In the genomic region with DNA sequence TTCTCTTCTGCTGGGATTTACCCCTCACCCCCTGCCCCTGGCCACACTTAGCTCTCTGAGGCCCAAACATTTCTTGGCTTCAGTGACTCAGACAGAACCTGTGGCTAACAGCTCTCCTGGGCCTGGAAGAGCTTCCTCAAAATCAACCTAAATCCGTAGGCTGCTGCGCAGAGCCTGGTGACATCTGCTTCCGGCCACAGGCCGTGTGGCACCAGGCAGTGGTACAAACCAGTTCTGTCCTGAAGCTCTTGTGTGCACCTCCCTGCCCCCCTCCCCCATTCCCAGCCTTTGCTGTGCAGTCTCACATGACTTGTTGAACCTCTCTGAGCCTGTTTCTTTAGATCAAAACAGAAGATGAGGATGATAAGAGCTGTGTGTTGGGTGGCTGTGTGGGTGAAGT, we compare ENCODE assay signal across 9 mouse cellular contexts. TPM values are rescaled to one million over a fixed set of nuclear protein-coding genes. Genes with fewer than 3 reads are reported as not detected.
A peak's percentile ranks its signal among the peaks of the same experiment; 100 is the strongest.
DNase-seq lines count a peak whose midpoint lies in the region; ATAC-seq and TF ChIP-seq lines count a peak whose summit lies in the region.
"Had no signal": no experiment of that assay in that cellular context is flagged by ENCODE, and none has a peak within 500 bp of the region (broad histone marks: within the 10 kb centered on the region; RNA-seq: fewer than 3 reads in every experiment).

No protein-coding gene starts in this region.

- H3K9ac ChIP-seq in hindbrain, embryonic 16.5 days (ENCODE audit: low read depth, low read length): no peak overlapping the region
- peak overlapping the region; percentile 73 for H3K9ac ChIP-seq in liver, postnatal 0 days (replicated peaks)
- no peak overlapping the region for H3K9ac ChIP-seq in stomach, postnatal 0 days (ENCODE audit: low read length)

- ATAC-seq in hindbrain, embryonic 16.5 days: no peak
- peak; percentile 64 for ATAC-seq in liver, postnatal 0 days
- ATAC-seq in stomach, postnatal 0 days (ENCODE audit: low FRiP score, low TSS enrichment): no peak

- TF ChIP-seq EP300 in liver, postnatal 0 days (IDR thresholded peaks at IDR 0.05; ENCODE audit: low read depth): no peak
- no peak for TF ChIP-seq EP300 in stomach, postnatal 0 days (optimal IDR thresholded peaks at IDR 0.05)

- H3K4me1 ChIP-seq in hindbrain, embryonic 10.5 days (replicated peaks): peaks cover 64% of the 10 kb centered on the region
- H3K4me1 ChIP-seq in hindbrain, embryonic 16.5 days (ENCODE audit: control insufficient read depth, insufficient read depth, low read depth, low read length): no peaks in the 10 kb centered on the region
- peaks cover 15% of the 10 kb centered on the region for H3K4me1 ChIP-seq in liver, postnatal 0 days (ENCODE audit: insufficient read depth)
- H3K4me1 ChIP-seq in stomach, postnatal 0 days (replicated peaks; ENCODE audit: control insufficient read depth, insufficient read depth): no peaks in the 10 kb centered on the region

- H3K36me3 ChIP-seq in hindbrain, embryonic 10.5 days: no peaks in the 10 kb centered on the region
- H3K36me3 ChIP-seq in hindbrain, embryonic 16.5 days (ENCODE audit: control insufficient read depth, insufficient read depth, low read length): no peaks in the 10 kb centered on the region
- H3K36me3 ChIP-seq in liver, postnatal 0 days (replicated peaks; ENCODE audit: insufficient read depth, low read length): no peaks in the 10 kb centered on the region
- no peaks in the 10 kb centered on the region for H3K36me3 ChIP-seq in stomach, postnatal 0 days (ENCODE audit: control insufficient read depth, insufficient read depth, low read length)

- peak overlapping the region; percentile 51 for H3K27ac ChIP-seq in hindbrain, embryonic 10.5 days
- H3K27ac ChIP-seq in hindbrain, embryonic 16.5 days (ENCODE audit: low read depth, low read length): no peak overlapping the region
- peak overlapping the region; percentile 89 for H3K27ac ChIP-seq in liver, postnatal 0 days (ENCODE audit: low read depth)
- H3K27ac ChIP-seq in stomach, postnatal 0 days (replicated peaks): peak overlapping the region; percentile 40; the same call in 1 of the 2 replicates

- 83% methylated on average over 4 of the region's 4 CpGs for WGBS in hindbrain, embryonic 10.5 days
- 90% methylated on average over 4 of the region's 4 CpGs for WGBS in hindbrain, embryonic 16.5 days
- WGBS in liver, postnatal 0 days (ENCODE audit: insufficient replicate concordance): 26% methylated on average over 4 of the region's 4 CpGs
- 82% methylated on average over 4 of the region's 4 CpGs for WGBS in stomach, postnatal 0 days

- DNase-seq in hindbrain, embryonic 10.5 days (ENCODE audit: low spot score): no peak
- peak; percentile 62 for DNase-seq in R1 (ENCODE audit: low read depth, low spot score)
- DNase-seq in liver, postnatal 0 days: peak; percentile 70
- DNase-seq in stomach, postnatal 0 days (ENCODE audit: low spot score): no peak
- DNase-seq in frontal cortex, postnatal 10 days (ENCODE audit: low spot score in 2 of 2): no peak
- no peak for DNase-seq in left cerebral cortex, adult 8-10 months (ENCODE audit: low spot score in 2 of 2)
- DNase-seq in urinary bladder, postnatal 14 days (ENCODE audit: low spot score): no peak

- no peak overlapping the region for H3K4me3 ChIP-seq in hindbrain, embryonic 10.5 days
- H3K4me3 ChIP-seq in hindbrain, embryonic 16.5 days (ENCODE audit: low read length): no peak overlapping the region
- H3K4me3 ChIP-seq in liver, postnatal 0 days (ENCODE audit: low read depth, low read length): peak overlapping the region; percentile 41
- H3K4me3 ChIP-seq in stomach, postnatal 0 days (ENCODE audit: low read depth, low read length): no peak overlapping the region

- TF ChIP-seq CTCF in liver, postnatal 0 days (IDR thresholded peaks at IDR 0.05; ENCODE audit: low read depth): no peak
- no peak for TF ChIP-seq CTCF in stomach, postnatal 0 days (IDR thresholded peaks at IDR 0.05; ENCODE audit: low read depth)

- H3K9me3 ChIP-seq in hindbrain, embryonic 10.5 days: no peaks in the 10 kb centered on the region
- H3K9me3 ChIP-seq in hindbrain, embryonic 16.5 days (ENCODE audit: control insufficient read depth, low read length): no peaks in the 10 kb centered on the region
- H3K9me3 ChIP-seq in liver, postnatal 0 days (ENCODE audit: low read length): no peaks in the 10 kb centered on the region
- H3K9me3 ChIP-seq in stomach, postnatal 0 days (ENCODE audit: control insufficient read depth, low read length): no peaks in the 10 kb centered on the region

- H3K27me3 ChIP-seq in hindbrain, embryonic 10.5 days (ENCODE audit: insufficient read depth, poor library complexity, severe bottlenecking): no peaks in the 10 kb centered on the region
- no peaks in the 10 kb centered on the region for H3K27me3 ChIP-seq in hindbrain, embryonic 16.5 days (replicated peaks; ENCODE audit: control insufficient read depth, insufficient read depth, low read length)
- no peaks in the 10 kb centered on the region for H3K27me3 ChIP-seq in liver, postnatal 0 days (ENCODE audit: insufficient read depth, low read length)
- no peaks in the 10 kb centered on the region for H3K27me3 ChIP-seq in stomach, postnatal 0 days (ENCODE audit: control insufficient read depth, insufficient read depth, low read length)

- H3K4me2 ChIP-seq in hindbrain, embryonic 16.5 days (ENCODE audit: low read length): no peak overlapping the region
- peak overlapping the region; percentile 67 for H3K4me2 ChIP-seq in liver, postnatal 0 days (ENCODE audit: low read depth, low read length)
- no peak overlapping the region for H3K4me2 ChIP-seq in stomach, postnatal 0 days (replicated peaks; ENCODE audit: low read depth)

RNA-seq across cellular contexts. Expression of gene Laptm5, which starts 1.1 kb away (rescaled TPM):
- polyA plus RNA-seq in hindbrain, embryonic 10.5 days (2016; fragmentation: Nextera tagmentation; extraction: Ambion mirVana): 21.3 and 25.9 TPM in 2 replicates
- polyA plus RNA-seq in hindbrain, embryonic 16.5 days (2015; fragmentation: Nextera tagmentation; extraction: Ambion mirVana): 27.2 and 27.4 TPM in 2 replicates
- 109 and 113 TPM in 2 replicates for polyA plus RNA-seq in liver, postnatal 0 days (2015; fragmentation: Nextera tagmentation; extraction: Ambion mirVana)
- polyA plus RNA-seq in stomach, postnatal 0 days (2015; fragmentation: Nextera tagmentation; extraction: Ambion mirVana): 30.5 and 34.0 TPM in 2 replicates
- total RNA-seq in left cerebral cortex, adult 8-10 months (2022): 100 to 1,000 TPM in 2 of 4 experiments, 10 to 100 TPM in 2; 37.3 to 127 (median 71.2) TPM

RNA-seq across cellular contexts. Expression of gene Matn1, which starts 30.2 kb away (rescaled TPM):
- polyA plus RNA-seq in hindbrain, embryonic 10.5 days (2016; fragmentation: Nextera tagmentation; extraction: Ambion mirVana): 0.17 TPM in 1 of 2 replicates, not detected in the other
- 0.34 and 3.9 TPM in 2 replicates for polyA plus RNA-seq in hindbrain, embryonic 16.5 days (2015; fragmentation: Nextera tagmentation; extraction: Ambion mirVana)
- 0.05 TPM in 1 of 2 replicates, not detected in the other for polyA plus RNA-seq in liver, postnatal 0 days (2015; fragmentation: Nextera tagmentation; extraction: Ambion mirVana)
- polyA plus RNA-seq in stomach, postnatal 0 days (2015; fragmentation: Nextera tagmentation; extraction: Ambion mirVana): 0.05 TPM in 1 of 2 replicates, not detected in the other
- under 1 TPM; 0.48 to 0.86 (median 0.70) TPM for total RNA-seq in left cerebral cortex, adult 8-10 months (2022)
- total RNA-seq: gastrocnemius, adult 18-20 months had no signal

Comparison
In these comparisons a context has a peak if more than half of its experiments do, and no peak if none do; other contexts are left out.
1. DNase-seq: peak in R1 (single experiment) and liver, postnatal 0 days (single experiment); none in hindbrain, embryonic 10.5 days (single experiment), stomach, postnatal 0 days (single experiment), frontal cortex, postnatal 10 days (0 of 2), left cerebral cortex, adult 8-10 months (0 of 2) and urinary bladder, postnatal 14 days (single experiment).